Mouse (Mus musculus): ENCODE measurements around the gene Gpr142. TPM values are rescaled to one million over a fixed set of nuclear protein-coding genes. Genes with fewer than 3 reads are reported as not detected.

Gene Gpr142
- total and polyA plus RNA-seq, 2 experiments from 2014 or later, result not detected

GRCm38 (mm10) chr11:114843818-114844463 lies 45.2 kb downstream of the Gpr142 start:
- no peak for TF ChIP-seq CTCF (IDR thresholded peaks at IDR 0.05; ENCODE audit: low read depth)
- no peak for TF ChIP-seq EP300 (IDR thresholded peaks at IDR 0.05; ENCODE audit: low read depth)
- Histone ChIP-seq H3K4me1 (ENCODE audit: control insufficient read depth, insufficient read depth) (peaks cover 6% of the 10 kb centered on the region), H3K9me3 (replicated peaks; ENCODE audit: control insufficient read depth, low read length) (0 out of 2 replicates have a peak, but pooled peaks cover 4% of the 10 kb centered on the region), H3K4me3 (ENCODE audit: low read depth, low read length) (no peak overlapping the region), H3K27ac (ENCODE audit: low read depth) (peak overlapping the region; percentile 61), H3K4me2 (ENCODE audit: low read depth, low read length) (no peak overlapping the region), H3K9ac (replicated peaks; ENCODE audit: low read depth, low read length) (no peak overlapping the region), H3K36me3 (replicated peaks; ENCODE audit: control insufficient read depth, insufficient read depth, low read length) (no peaks in the 10 kb centered on the region), H3K27me3 (ENCODE audit: control insufficient read depth, insufficient read depth, low read length) (peaks cover 5% of the 10 kb centered on the region; the same call in 1 of the 2 replicates)
- WGBS, result 7% methylated on average over 8 of the region's 8 CpGs
- ATAC-seq (ENCODE audit: insufficient read depth, low read depth), result peak; percentile 93
- peak; percentile 80 for DNase-seq (ENCODE audit: low spot score)

- no peak for ATAC-seq (ENCODE audit: insufficient read depth, low read depth)
- no peak overlapping the region for H3K9ac ChIP-seq (replicated peaks; ENCODE audit: low read depth, low read length)
- H3K27ac ChIP-seq (ENCODE audit: low read depth), result peak overlapping the region; percentile 61
- WGBS, result 82% methylated on average over 7 of the region's 7 CpGs
- TF ChIP-seq EP300 (IDR thresholded peaks at IDR 0.05; ENCODE audit: low read depth) (no peak), CTCF (IDR thresholded peaks at IDR 0.05; ENCODE audit: low read depth) (no peak)
- DNase-seq (ENCODE audit: low spot score), result no peak
- H3K27me3 ChIP-seq (ENCODE audit: control insufficient read depth, insufficient read depth, low read length), result peaks cover 5% of the 10 kb centered on the region; the same call in 1 of the 2 replicates
- H3K36me3 ChIP-seq (replicated peaks; ENCODE audit: control insufficient read depth, insufficient read depth, low read length), result no peaks in the 10 kb centered on the region
- H3K4me3 ChIP-seq (ENCODE audit: low read depth, low read length), result no peak overlapping the region
- no peak overlapping the region for H3K4me2 ChIP-seq (ENCODE audit: low read depth, low read length)
- peaks cover 6% of the 10 kb centered on the region for H3K4me1 ChIP-seq (ENCODE audit: control insufficient read depth, insufficient read depth)
- H3K9me3 ChIP-seq (replicated peaks; ENCODE audit: control insufficient read depth, low read length), result 0 out of 2 replicates have a peak, but pooled peaks cover 4% of the 10 kb centered on the region
These were observed 45.9 kb downstream of the Gpr142 start for GRCm38 (mm10) chr11:114844464-114845220.

GRCm38 (mm10) chr11:114846336-114846735 lies 47.6 kb downstream of the Gpr142 start:
- Histone ChIP-seq H3K9ac (replicated peaks; ENCODE audit: low read depth, low read length) (no peak overlapping the region), H3K4me2 (ENCODE audit: low read depth, low read length) (no peak overlapping the region), H3K4me1 (ENCODE audit: control insufficient read depth, insufficient read depth) (peaks cover 6% of the 10 kb centered on the region), H3K9me3 (replicated peaks; ENCODE audit: control insufficient read depth, low read length) (0 out of 2 replicates have a peak, but pooled peaks cover 2% of the 10 kb centered on the region), H3K27me3 (ENCODE audit: control insufficient read depth, insufficient read depth, low read length) (peaks cover 9% of the 10 kb centered on the region), H3K36me3 (replicated peaks; ENCODE audit: control insufficient read depth, insufficient read depth, low read length) (no peaks in the 10 kb centered on the region), H3K27ac (ENCODE audit: low read depth) (no peak overlapping the region), H3K4me3 (ENCODE audit: low read depth, low read length) (no peak overlapping the region)
- 80% methylated on average over 4 of the region's 4 CpGs for WGBS
- DNase-seq (ENCODE audit: low spot score) (no peak), ATAC-seq (ENCODE audit: insufficient read depth, low read depth) (no peak)
- TF ChIP-seq EP300 (IDR thresholded peaks at IDR 0.05; ENCODE audit: low read depth) (no peak), CTCF (IDR thresholded peaks at IDR 0.05; ENCODE audit: low read depth) (no peak)

- TF ChIP-seq CTCF (IDR thresholded peaks at IDR 0.05; ENCODE audit: low read depth), result no peak
- H3K27me3 ChIP-seq (ENCODE audit: control insufficient read depth, insufficient read depth, low read length), result peaks cover 9% of the 10 kb centered on the region
- WGBS, result 79% methylated on average over 5 of the region's 5 CpGs
- no peak overlapping the region for H3K9ac ChIP-seq (replicated peaks; ENCODE audit: low read depth, low read length)
- no peak overlapping the region for H3K27ac ChIP-seq (ENCODE audit: low read depth)
- H3K4me3 ChIP-seq (ENCODE audit: low read depth, low read length), result no peak overlapping the region
- no peaks in the 10 kb centered on the region for H3K9me3 ChIP-seq (replicated peaks; ENCODE audit: control insufficient read depth, low read length)
- DNase-seq (ENCODE audit: low spot score) (no peak), ATAC-seq (ENCODE audit: insufficient read depth, low read depth) (no peak)
- peaks cover 6% of the 10 kb centered on the region for H3K4me1 ChIP-seq (ENCODE audit: control insufficient read depth, insufficient read depth)
- no peaks in the 10 kb centered on the region for H3K36me3 ChIP-seq (replicated peaks; ENCODE audit: control insufficient read depth, insufficient read depth, low read length)
- H3K4me2 ChIP-seq (ENCODE audit: low read depth, low read length), result no peak overlapping the region
These were observed 48.3 kb downstream of the Gpr142 start for GRCm38 (mm10) chr11:114847008-114847407.

GRCm38 (mm10) chr11:114849572-114849971 lies 50.8 kb downstream of the Gpr142 start:
- 28% methylated on average over 2 of the region's 2 CpGs for WGBS
- H3K4me1 ChIP-seq (ENCODE audit: control insufficient read depth, insufficient read depth), result 0 out of 2 replicates have a peak, but pooled peaks cover 3% of the 10 kb centered on the region
- H3K9ac ChIP-seq (replicated peaks; ENCODE audit: low read depth, low read length), result no peak overlapping the region
- ATAC-seq (ENCODE audit: insufficient read depth, low read depth) (no peak), DNase-seq (ENCODE audit: low spot score) (no peak)
- no peak overlapping the region for H3K27ac ChIP-seq (ENCODE audit: low read depth)
- no peaks in the 10 kb centered on the region for H3K9me3 ChIP-seq (replicated peaks; ENCODE audit: control insufficient read depth, low read length)
- no peak for TF ChIP-seq EP300 (IDR thresholded peaks at IDR 0.05; ENCODE audit: low read depth)
- TF ChIP-seq CTCF (IDR thresholded peaks at IDR 0.05; ENCODE audit: low read depth), result no peak
- H3K36me3 ChIP-seq (replicated peaks; ENCODE audit: control insufficient read depth, insufficient read depth, low read length), result no peaks in the 10 kb centered on the region
- no peak overlapping the region for H3K4me2 ChIP-seq (ENCODE audit: low read depth, low read length)
- H3K4me3 ChIP-seq (ENCODE audit: low read depth, low read length), result no peak overlapping the region
- peaks cover 16% of the 10 kb centered on the region for H3K27me3 ChIP-seq (ENCODE audit: control insufficient read depth, insufficient read depth, low read length)
